Mouse (Mus musculus): ENCODE results near the gene Trim45.
A peak's percentile ranks its signal among the peaks of the same experiment; 100 is the strongest.

The Trim45 gene

GRCm38 (mm10) chr3:100921825-100922505 is at the start of gene Trim45:
TSS of gene Trim45 (plus strand) at chr3:100922202.
- DNase-seq (ENCODE audit: low read depth, low spot score) = peak; percentile 99

GRCm38 (mm10) chr3:100877057-100877456 is 44.9 kb upstream of the Trim45 start:
- no peak for DNase-seq (ENCODE audit: low read depth, low spot score)

GRCm38 (mm10) chr3:100881403-100881802 is 40.6 kb upstream of the Trim45 start:
- no peak for DNase-seq (ENCODE audit: low read depth, low spot score)

- no peak for DNase-seq (ENCODE audit: low read depth, low spot score)
These were observed 40.0 kb upstream of the Trim45 start for GRCm38 (mm10) chr3:100881843-100882634.

GRCm38 (mm10) chr3:100889234-100889633 is 32.8 kb upstream of the Trim45 start:
- DNase-seq (ENCODE audit: low read depth, low spot score) = no peak

- no peak for DNase-seq (ENCODE audit: low read depth, low spot score)
These were observed 31.6 kb upstream of the Trim45 start for GRCm38 (mm10) chr3:100890406-100890805.

GRCm38 (mm10) chr3:100892383-100893335 is 29.3 kb upstream of the Trim45 start:
- DNase-seq (ENCODE audit: low read depth, low spot score) = no peak

GRCm38 (mm10) chr3:100895500-100895899 is 26.5 kb upstream of the Trim45 start:
- no peak for DNase-seq (ENCODE audit: low read depth, low spot score)

- DNase-seq (ENCODE audit: low read depth, low spot score) = no peak
These were observed 15.9 kb upstream of the Trim45 start for GRCm38 (mm10) chr3:100906128-100906527.

- no peak for DNase-seq (ENCODE audit: low read depth, low spot score)
These were observed 15.1 kb upstream of the Trim45 start for GRCm38 (mm10) chr3:100906916-100907315.

- no peak for DNase-seq (ENCODE audit: low read depth, low spot score)
These were observed 13.4 kb upstream of the Trim45 start for GRCm38 (mm10) chr3:100908594-100908993.

GRCm38 (mm10) chr3:100910621-100911020 is 11.4 kb upstream of the Trim45 start:
- no peak for DNase-seq (ENCODE audit: low read depth, low spot score)

GRCm38 (mm10) chr3:100911026-100911425 is 11.0 kb upstream of the Trim45 start:
- DNase-seq (ENCODE audit: low read depth, low spot score) = no peak

- no peak for DNase-seq (ENCODE audit: low read depth, low spot score)
These were observed 10.3 kb upstream of the Trim45 start for GRCm38 (mm10) chr3:100911498-100912213.

GRCm38 (mm10) chr3:100916844-100917243 is 5.2 kb upstream of the Trim45 start:
- DNase-seq (ENCODE audit: low read depth, low spot score) = peak; percentile 29

- DNase-seq (ENCODE audit: low read depth, low spot score) = no peak
These were observed 1.3 kb upstream of the Trim45 start for GRCm38 (mm10) chr3:100920611-100921140.

- no peak for DNase-seq (ENCODE audit: low read depth, low spot score)
These were observed 739 bp downstream of the Trim45 start for GRCm38 (mm10) chr3:100922506-100923375.

GRCm38 (mm10) chr3:100924065-100924732 is 2.2 kb downstream of the Trim45 start:
- no peak for DNase-seq (ENCODE audit: low read depth, low spot score)

GRCm38 (mm10) chr3:100925176-100925575 is 3.2 kb downstream of the Trim45 start:
- no peak for DNase-seq (ENCODE audit: low read depth, low spot score)
